Mouse (Mus musculus): ENCODE measurements around the gene Emsy.

DNA sequence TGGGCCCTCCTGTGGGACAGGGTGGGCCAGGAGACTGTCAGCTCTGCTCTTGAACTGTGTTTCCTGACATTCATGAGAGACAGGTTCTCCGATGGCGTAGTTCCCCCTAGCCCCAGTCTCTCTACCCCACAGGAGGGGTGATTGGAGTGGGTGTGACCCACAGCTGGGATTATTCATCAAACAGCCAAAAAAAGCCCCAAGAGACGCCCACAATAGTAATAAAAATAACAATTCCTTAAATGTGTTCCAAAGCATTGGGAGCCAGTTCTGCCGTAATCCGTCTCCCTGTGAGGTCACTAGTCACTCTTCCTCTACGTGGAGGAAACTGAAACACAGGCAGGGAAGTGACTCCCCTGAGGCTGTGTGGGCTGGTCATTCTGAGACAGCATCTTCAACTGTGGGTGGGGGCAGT is 113.8 kb downstream of the Emsy start:
- no peak for TF ChIP-seq CTCF (IDR thresholded peaks at IDR 0.05; ENCODE audit: low read depth)
- no peak for TF ChIP-seq EP300 (optimal IDR thresholded peaks at IDR 0.05)

All from stomach, postnatal 0 days (tissue).